Mouse (Mus musculus): Measurements from ENCODE around the gene Prpsap1.

GRCm38 (mm10) chr11:116511301-116511868 is 17.4 kb upstream of the Prpsap1 start:
- TF ChIP-seq CTCF (IDR thresholded peaks at IDR 0.05; ENCODE audit: borderline replicate concordance, insufficient read depth, low read length) (no peak), POLR2A (IDR thresholded peaks at IDR 0.05; ENCODE audit: low read depth, low read length) (no peak)

Data from embryonic fibroblast, embryonic 13.5 days (primary cell).